Mouse (Mus musculus) E14TG2a.4 (cell line): ENCODE measurements at regions not wholly inside any gene's neighbourhood (a gene's known extent, or its start where the extent isn't known, plus 50 kb on each side); places are given as distances from the start of the nearest gene placed in this dataset.

Source experiments
- CTCF ChIP-seq: conservative IDR thresholded peaks from 2 replicates; pipeline ENCODE4 v1.5.1; 2014; ENCODE audit warnings: low read length
- NANOG ChIP-seq: IDR thresholded peaks from 2 replicates; pipeline ENCODE4 v1.6.1; 2014; ENCODE audit warnings: borderline replicate concordance, low read length, mixed read lengths

DNA sequence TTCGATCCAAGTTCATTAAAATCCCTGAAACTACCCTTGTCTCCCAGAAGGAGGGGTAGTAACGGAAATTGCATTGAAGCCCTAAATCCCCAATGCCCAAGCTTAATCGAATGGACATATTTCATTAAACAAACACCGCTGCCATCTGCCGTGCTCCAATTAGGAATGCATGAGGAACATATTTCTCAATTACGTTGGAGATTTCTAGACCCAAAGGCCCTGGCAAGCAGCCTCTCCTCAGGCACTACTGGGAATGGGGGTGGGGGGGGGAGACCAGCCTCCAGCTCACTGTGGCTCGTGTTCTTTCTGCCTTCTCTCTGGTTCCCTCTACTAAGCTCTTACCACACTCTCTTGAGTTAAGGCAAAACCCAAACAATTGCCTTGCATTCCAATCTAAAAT is 181.6 kb downstream of the Nmur2 start:
- no peak for TF ChIP-seq CTCF
- no peak for TF ChIP-seq NANOG
